Mouse (Mus musculus): Measurements from ENCODE around the gene Csrnp2.

Gene Csrnp2

DNA sequence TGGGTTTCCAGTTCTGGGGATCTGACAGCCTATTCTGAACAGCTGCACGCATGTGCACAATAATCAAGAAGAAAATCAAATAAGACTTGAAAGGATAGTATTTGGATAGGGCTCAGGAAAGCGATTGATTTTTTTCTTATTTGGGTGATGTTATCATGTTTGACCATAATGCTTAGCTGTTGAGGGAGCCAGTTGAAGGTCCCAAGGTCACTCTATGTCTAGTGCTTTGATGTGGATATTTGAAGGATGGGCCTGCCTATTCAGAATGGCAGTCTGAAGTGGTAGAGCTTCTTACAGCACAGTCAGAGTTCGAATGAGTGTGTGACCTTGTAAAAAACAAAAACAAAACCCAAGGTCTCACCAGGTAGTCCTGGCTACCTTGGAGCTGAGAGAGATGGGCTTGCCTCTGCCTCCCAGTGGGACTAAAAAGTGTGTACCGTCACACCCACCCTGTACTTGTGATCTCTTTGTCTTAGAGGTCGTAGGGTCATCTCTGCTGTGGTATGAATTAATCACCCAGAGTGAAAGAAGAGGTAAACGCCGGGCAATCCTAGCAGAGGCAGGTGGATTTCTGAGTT lies 21.3 kb downstream of the Csrnp2 start:
- DNase-seq: no peak

DNA sequence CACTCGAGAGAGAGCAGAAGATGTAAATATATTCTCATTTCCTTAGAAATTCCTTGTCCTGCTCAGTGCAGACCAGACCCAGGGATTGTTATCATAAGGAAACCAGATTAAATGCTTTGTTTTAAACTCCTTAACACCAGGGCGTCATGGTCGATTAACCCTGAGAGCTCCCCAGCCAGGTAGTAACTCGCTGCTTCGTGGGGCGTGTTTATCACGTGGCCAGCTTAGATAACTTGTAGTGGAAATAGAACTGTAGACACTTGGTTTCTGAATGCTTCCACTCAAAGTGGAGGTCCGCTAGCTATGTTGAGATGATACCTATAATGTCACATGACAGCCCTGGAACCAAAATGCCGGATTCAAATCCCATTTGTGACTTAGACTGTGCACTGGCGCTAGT lies 25.3 kb downstream of the Csrnp2 start:
- DNase-seq: no peak

DNA sequence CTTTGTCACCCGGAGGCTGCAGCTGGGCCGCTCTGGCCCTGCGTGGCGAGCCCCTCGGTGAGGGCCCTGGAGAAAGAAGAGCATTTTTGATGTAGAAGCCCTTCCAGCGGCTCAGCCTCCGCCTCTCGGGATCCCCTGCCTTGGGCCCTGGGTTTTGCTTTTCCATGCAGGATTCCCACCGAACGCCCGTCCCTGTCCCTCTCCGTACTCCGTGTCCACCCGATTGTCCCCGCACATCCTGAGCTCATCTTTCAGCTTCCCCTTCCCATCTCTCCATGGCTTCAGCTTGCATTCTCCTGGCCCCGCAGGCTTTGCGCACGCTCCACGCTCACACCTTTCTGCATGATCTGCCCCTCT lies 26.1 kb downstream of the Csrnp2 start:
- no peak for DNase-seq

DNA sequence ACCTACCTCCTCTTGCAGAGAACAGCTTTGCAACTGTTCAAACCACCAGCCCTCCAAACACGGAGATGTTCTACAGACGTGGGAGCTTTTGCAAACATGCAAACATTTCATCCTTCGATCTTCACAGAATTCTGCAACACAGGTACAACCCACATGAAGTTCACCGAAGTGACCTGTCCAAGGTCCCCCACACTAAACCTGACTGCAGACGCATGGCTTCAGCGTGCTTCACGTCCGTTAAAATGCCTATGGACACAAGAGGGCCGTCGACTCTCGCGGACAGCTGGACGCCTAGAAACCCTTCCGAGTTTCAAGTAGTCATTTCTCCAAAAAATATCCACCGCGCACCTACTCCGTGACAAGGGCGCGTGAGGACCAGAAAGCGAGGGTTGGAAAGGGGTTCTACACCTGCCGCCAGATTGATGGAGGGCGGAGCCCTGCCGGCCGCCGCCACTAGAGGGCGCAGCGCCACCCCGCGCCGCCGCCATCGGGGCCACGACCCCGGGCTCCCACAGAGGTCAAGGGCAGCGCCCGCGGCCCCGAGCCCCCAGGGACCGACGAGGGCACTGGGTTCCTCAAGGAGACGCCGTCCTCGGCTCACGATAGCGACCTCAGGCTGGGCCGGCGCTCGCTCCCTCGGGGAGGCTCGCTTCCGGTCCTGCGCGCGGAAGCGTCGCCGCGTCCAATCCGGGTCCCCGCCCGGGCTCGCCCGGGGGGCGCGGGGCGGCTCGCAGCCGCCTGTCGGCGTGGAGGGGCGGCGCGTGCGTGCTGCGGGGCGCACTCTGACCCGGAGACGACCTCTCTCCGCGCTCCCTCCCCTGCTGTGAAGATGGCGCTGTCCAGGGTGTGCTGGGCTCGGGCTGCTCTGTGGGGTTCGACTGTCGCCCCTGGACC lies 26.7 kb downstream of the Csrnp2 start, which contains the start of gene Letmd1:
Letmd1 (plus strand) TSS at position 729 of the 894 bp plus-strand sequence.
- peak; percentile 89 to 94 for DNase-seq

GRCm38 (mm10) chr15:100467738-100468137 lies 27.6 kb downstream of the Csrnp2 start:
- no peak for DNase-seq

GRCm38 (mm10) chr15:100465432-100465831 lies 29.9 kb downstream of the Csrnp2 start:
- DNase-seq: no peak

DNA sequence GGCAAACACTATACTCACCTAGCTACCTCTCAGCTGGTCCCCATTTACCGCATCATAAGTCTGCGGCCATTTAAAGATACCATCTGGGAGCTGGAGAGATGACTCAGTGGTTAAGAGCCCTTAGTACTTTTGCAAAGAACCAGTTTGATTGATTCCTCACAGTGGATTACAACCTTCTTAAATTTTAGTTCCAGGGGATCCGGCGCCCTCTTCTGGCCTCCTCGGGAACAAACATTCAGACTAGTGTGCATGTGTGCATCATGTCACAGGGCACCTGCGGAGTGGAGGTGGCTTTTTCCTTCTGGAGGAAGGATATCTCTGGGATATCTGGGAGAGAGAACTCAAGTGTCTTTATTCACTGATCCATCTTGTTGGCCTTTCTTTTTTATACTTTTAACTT lies 31.6 kb downstream of the Csrnp2 start:
- DNase-seq: peak; percentile 63 to 78

DNA sequence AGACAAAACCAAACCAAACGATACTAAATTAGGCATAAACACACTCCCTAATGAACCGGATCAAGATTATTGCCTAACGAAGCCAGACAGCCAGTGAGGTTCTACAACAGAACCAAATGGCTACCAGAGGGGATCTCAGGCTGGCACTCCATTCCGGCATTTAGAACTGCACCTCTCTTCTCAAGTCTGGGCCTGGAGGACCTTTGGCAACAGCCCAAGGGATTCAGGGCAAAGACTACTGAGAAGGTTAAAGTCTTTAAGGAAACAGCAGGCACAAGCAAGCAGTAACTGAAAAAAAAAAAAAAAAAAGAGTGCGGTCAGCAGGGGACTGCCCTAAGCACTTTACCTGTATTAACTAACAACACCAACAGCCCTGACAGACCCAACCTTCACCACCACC lies 33.2 kb downstream of the Csrnp2 start:
- DNase-seq: no peak

DNA sequence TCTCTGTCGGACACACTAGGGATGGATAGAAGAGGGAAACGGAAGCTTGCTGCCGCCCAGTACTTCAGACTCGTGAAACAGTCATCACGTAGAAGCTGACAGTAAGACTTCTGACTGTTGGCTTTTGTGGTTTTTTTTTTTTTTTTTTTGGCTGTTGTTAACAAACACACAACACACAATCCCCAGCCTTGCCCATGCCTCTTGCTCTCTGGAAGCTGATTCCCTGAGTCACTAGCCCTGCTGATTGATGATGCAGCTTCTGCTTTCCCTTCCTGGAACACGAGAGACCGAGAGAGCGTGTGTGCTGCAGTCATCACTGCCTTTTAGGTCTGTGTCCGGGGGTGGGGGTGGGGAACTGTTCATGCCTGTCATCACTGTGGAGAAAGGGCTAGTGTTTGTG lies 33.6 kb downstream of the Csrnp2 start:
- DNase-seq: no peak

DNA sequence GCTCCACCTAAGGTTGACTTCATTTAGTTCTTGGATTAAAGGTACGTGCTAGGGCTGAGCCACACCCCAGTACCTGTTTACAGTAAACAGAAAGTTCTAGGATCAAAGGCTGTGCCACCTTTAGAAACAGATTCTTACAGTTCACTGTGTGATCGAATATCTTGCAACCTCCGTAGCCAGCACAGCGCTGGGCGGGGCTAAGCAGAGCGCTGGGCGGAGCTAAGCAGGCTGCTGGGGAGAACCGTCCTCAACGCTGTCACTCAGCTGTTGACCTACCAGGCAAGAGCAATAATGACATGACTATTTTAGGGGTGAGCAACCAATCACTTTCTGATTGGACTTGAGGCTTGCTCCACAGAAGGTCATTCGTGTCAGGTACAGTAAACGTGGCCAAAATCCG lies 34.3 kb downstream of the Csrnp2 start:
- DNase-seq: peak in 1 of 2 experiments; percentile 52

GRCm38 (mm10) chr15:100458055-100458454 lies 37.2 kb downstream of the Csrnp2 start:
- peak in 1 of 2 experiments; percentile 73 for DNase-seq

- peak; percentile 67 to 79 for DNase-seq
These were observed 37.9 kb downstream of the Csrnp2 start for GRCm38 (mm10) chr15:100457340-100457739.

DNA sequence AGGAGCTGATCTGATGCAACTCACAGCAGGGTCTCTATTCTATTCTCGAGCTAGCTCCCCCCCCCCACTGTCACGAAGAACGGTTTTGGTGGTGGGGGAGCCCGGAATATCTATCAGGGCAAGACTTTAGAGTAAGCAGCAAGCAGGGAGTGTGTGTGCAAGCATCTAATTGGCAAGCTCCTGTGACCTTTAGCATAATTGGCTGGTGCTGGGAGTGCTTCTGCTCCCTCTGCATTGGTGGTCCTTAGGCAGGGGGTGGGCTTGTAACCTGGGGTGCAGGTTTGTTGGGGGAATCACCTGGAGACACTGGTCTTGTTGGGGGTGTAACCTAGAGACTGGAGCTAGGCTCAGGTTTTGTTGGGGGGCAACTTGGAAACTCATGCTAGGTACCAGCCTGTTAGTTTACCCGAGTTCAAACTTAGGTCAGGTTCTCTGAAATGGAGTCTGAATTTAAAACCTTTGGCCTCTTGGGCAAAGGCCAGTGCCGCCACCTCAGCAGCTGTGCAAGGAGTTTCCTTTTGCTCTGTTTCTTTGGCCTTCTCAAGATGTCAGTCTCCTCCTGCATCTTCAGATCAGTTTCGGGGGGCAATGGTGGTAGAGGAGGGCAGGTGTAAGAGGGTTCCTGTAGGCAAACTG lies 38.8 kb downstream of the Csrnp2 start:
- no peak for DNase-seq

GRCm38 (mm10) chr15:100452486-100452885 lies 42.8 kb downstream of the Csrnp2 start:
- no peak for DNase-seq

DNA sequence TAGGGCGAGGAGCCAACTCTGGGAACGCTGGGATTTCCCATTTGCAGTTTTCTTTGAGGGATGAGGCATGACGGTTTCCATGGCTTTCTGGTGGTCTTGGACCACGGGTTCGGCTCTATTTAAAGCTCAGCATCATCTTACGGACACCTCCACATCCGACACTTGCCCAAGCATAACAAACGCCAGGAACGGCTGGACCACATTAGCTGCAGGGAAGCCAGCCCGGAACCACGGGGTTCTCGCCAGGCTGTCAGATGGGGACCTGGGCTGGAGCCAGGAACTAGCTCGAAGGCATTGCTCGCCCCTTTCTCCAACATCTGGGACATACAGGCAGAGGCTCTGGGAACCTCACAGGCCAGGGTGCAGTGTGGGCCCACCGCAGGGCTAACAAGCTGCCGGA lies 44.0 kb downstream of the Csrnp2 start:
- peak; percentile 51 to 78 for DNase-seq

GRCm38 (mm10) chr15:100449495-100449894 lies 45.8 kb downstream of the Csrnp2 start:
- DNase-seq: no peak

DNA sequence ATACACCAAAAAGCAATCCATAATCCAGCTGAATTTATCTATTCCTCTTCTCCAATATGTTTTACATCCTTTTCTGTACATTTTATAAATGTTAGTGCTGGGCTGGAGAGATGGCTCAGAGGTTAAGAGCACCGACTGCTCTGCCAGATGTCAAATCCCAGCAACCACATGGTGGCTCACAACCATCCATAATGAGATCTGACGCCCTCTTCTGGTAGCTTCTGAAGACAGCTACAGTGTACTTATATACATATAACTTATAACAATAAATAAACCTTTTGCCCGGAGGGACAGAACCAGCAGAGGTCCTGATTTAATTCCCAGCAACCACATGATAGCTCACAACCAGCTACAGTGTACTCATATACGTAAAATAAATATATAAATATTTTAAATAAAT lies 46.7 kb downstream of the Csrnp2 start:
- no peak for DNase-seq

GRCm38 (mm10) chr15:100446887-100447286 lies 48.4 kb downstream of the Csrnp2 start:
- no peak for DNase-seq

DNA sequence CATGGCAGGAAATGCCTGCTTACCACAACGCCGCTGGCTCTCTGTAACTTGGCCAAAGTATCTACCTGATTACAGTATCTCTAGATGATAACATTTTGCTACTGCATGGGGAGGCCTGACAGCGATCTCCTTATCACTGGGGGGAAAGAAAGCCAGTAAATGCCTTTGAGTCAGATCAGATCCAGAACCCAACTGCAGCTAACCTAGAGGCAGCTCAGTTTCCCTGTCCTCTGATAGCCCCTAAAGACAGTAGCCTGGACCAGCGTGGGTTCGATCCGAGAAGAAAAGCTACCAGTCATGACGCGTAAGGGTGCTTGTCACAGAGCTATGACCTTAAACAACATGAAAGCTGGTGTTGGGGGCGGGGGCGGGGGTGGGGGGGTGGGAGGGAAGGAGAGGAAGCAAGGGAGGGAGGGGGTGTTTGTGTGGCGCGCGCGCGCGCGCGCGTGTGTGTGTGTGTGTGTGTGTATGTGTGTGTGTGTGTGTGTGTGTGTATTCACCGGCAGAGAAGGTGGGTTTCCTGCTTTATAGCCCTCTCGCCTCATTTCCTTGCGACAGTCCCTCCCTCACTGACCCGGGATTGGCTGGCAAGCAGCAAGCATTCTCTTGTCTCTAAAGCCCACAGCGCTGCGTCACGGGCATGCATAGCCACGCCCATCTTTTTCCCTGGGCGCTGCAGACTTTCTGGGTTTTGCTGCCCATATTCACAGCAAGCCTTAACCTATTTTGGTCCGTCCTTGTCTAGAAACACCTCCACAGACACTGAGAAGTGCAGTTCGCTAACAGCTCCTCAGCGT lies 52.0 kb downstream of the Csrnp2 start:
- peak; percentile 89 to 94 for DNase-seq

DNA sequence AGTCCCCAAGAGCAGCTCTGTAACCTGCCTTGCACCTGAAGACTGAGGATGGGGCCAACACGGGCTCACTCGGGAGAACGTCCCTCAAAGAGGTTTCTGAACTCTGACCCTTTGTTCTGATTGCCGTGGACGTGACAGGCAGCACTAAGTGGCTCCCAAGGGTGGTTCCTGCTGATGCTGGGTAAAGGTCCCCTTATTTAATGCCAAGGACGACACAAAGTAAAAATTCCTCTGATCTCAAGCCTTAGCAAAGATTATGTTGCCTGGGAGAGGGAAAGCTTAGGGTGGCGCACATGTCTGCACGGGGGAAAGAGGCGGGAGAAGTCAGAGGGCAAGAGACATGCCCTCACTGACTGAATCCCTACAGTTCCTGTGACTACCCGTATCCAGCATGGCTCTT lies 58.8 kb downstream of the Csrnp2 start:
- no peak for DNase-seq

DNA sequence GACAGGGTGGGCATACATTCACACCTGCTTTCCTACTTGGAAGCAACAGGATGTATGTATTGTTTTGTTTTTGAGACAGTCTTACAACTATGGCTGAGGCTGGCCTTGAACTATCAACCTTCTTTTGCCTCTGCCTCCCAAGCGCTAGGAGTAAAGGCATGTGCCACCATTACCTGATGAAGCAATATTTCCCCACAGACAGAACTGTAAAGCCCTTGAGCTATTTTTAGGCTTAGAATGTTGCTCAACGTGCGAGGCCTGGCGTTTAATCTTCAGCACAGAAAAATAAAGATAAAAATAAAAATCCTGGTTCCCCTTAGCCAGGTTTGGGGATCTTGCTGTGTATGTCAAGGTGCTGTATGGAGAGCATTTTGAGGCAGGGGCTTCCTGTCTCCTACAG lies 59.2 kb downstream of the Csrnp2 start:
- no peak for DNase-seq

GRCm38 (mm10) chr15:100433234-100433633 lies 62.1 kb downstream of the Csrnp2 start:
- no peak for DNase-seq

- no peak for DNase-seq
These were observed 65.2 kb downstream of the Csrnp2 start for GRCm38 (mm10) chr15:100429959-100430565.

Measured in lung, postnatal 4 days (tissue).